Mouse (Mus musculus) heart, adult 18-20 months (tissue): ENCODE measurements at regions not wholly inside any gene's neighbourhood (a gene's known extent, or its start where the extent isn't known, plus 50 kb on each side); places are given as distances from the start of the nearest gene placed in this dataset.

Source experiments
- DNase-seq, 2 experiments: peaks; one replicate each; pipeline ENCODE4 v3.0.0; 2021 to 2022; ENCODE audit warnings: mixed read lengths in 1 of 2

- peak in 1 of 2 experiments; percentile 44 for DNase-seq
Measured at GRCm38 (mm10) chr8:56682564-56682963, 131.7 kb downstream of the Fbxo8 start.

DNA sequence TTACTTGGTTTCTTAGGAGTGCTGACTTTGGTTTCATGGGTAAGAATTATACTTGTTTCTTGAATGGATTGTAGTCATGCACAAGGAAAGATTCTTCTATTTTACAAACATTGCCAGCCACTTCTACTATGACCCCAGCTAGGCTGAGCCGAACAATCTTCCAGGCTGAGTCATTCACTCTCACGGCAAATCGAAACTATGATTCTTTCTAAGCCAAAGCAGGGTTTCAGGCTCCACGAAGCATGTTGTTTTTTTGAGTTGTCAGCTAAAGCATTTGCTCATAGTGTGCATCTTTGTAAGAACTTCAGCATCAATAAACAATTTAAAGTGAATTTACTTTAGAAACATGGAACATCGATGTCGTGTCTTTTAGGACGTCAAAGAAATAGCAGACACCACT lies 133.5 kb downstream of the Fbxo8 start:
- peak; percentile 2 to 7 for DNase-seq

DNA sequence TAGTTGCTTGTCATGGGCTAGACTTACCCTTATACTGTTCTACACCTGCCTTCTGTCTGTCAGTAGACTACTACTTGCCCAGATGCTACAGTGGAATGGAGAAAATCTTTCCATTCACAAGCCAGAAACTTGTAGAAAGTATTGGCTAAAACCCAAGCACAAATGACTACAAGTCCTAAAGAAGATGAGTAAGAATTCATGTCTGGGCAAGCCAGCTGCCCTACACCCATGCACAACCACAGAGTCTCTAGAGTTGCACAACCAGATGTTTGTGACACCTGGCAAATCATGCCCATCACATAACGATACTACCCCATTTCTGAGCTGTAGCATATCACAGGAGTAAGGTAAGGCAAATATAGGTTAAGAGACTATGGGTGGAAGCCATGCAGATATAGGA lies 144.5 kb downstream of the Fbxo8 start:
- DNase-seq = no peak

GRCm38 (mm10) chr8:56700580-56701145 lies 149.8 kb downstream of the Fbxo8 start:
- no peak for DNase-seq

- no peak for DNase-seq
Measured at GRCm38 (mm10) chr8:56706377-56706776, 155.5 kb downstream of the Fbxo8 start.

GRCm38 (mm10) chr8:56706941-56707706 lies 156.2 kb downstream of the Fbxo8 start:
- DNase-seq = no peak

DNA sequence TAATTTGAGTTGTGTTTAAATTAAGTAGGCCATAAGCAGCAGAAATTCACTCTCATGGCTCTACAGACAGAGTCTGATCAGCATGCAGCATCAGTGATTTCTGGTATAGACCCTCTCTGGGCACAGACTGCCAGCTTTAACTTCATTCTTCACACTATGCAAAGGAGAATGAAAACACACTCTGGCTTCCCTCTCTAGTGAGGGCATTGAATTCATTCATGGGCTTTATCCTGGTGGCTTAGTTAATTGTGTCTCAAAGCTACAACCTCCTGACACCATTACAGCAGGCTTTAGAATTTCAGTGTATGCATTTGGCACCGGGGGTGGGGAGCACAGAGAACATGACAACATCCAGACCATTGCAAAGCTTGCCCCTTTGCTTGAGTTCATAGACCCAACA lies 169.1 kb downstream of the Fbxo8 start:
- no peak for DNase-seq

DNA sequence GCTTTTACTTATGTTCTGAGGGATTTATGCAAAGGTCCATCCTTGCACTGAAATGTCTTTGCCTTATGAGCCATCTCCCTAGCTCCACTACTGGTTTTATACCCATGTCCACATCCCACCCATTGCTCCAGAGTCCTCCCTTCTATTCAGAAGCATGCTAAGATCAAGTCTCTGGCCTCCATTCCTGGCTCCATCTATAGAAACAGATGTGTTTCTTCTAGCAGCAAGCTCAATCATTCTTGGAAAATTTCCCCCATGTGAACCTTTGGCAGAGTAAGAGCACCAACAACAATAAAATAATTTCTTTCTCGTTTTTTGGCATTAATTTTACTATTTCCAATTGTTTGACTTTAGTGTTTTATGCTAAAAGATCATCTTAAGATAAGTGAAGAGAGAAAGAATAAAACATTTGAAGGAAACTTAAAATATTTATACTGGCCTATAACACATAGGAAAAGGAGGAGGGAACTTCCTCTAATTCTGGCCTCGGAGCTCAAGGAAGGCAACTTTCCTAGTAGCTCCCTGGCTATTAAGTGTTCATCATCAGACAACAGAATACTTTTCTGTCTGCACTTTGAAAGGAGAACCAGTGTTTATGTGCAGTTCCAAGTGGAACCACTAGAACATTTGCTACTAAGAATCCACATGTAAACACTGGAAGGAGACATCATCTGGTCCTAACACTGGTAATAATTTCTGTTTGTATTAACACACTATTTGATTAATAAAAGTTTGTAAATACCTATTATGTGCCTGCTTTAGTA lies 171.8 kb downstream of the Fbxo8 start:
- DNase-seq = no peak

- no peak for DNase-seq
Measured at GRCm38 (mm10) chr8:56724607-56725006, 173.7 kb downstream of the Fbxo8 start.

DNA sequence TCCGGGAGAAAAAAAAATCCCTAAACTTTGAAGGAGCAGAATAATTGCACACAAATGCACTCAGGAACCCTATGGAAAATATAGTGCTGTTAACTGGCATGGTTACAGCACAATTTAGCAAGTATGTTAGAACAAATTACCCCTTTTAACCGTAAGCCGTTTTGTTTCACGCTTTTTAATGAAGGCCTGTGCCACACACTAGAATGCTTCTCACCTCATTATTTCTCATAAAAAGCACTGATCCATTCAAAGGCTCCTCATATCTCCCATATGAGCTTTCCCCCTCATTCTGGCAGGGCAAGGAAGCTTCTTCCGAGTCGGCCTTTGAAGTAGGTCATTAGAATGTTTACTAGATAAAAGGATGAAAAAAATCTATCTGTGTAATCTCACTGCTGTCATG lies 182.4 kb downstream of the Fbxo8 start:
- DNase-seq = no peak

GRCm38 (mm10) chr8:56735021-56735420 lies 184.1 kb downstream of the Fbxo8 start:
- DNase-seq = no peak

DNA sequence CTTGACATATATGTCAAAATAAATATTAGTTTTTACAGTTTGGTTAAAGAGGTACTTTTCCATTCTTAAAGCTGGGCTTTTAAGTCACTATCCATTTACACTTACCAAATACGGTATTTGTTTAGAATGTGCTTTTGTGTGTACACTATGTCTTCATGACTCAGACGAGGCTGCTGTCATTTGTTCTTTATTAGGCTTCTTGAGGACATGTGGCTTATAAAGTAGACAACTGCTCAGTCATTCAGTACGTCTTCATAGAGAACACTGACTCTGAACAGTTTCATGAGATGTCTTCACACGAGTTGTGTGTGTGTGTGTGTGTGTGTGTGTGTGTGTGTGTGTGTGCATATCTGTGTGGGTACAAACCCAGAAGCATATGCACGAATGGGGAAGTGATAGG lies 216.1 kb downstream of the Fbxo8 start:
- DNase-seq = no peak

GRCm38 (mm10) chr8:56784441-56784840 lies 233.6 kb downstream of the Fbxo8 start:
- no peak for DNase-seq

DNA sequence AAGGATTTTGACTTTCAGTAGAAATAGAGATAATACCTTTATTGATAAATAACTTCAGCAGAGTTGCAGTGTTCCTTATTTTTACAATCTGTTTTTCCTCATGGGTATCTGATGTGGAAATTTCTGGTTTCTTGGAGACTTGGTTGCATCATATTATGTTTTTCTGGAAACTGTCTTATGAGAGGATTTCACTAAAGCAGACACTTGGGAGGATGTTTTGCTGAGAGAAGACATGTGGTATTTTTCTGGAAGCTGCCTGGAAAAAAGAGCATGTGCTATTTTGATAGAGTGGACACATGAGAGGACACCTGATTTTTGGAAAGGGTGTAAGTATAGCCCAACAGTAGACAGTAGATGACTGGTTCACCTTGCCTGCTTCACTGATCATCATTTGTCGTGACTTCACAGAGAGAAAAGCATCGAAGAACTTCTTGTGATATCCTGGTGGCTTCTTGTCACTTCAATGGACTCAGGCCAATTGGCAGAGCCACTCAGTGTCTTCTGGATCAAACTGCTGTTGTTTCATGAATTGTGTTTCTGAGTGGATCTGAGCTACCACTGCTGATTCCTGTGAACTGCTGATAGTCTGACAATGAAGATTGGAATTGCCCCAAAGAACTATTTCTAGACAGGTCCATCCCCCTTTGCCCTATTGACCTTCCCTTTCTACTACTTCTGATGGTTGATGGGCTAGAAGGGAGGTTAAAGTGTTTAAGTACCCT lies 238.8 kb downstream of the Fbxo8 start:
- DNase-seq = peak; percentile 6 to 25

DNA sequence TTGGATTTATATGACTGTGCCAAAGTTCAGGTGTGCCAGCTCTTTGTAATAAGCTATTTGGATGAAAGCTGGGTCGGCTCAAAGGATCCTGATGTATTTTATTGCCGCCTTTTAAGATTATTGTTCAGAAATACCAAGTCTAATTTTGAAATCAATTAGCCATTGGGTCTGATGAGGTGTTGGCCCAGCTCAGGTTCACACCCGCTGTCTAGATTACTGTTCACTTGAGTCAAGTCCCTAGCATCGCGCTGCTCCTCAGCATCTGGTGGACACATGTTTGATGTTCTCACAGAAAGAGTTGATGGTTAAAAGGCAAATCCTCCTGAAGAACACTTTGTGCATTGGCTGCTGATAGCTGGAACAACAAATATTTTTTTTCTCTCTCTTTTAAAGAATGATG lies 281.8 kb downstream of the Fbxo8 start:
- no peak for DNase-seq

DNA sequence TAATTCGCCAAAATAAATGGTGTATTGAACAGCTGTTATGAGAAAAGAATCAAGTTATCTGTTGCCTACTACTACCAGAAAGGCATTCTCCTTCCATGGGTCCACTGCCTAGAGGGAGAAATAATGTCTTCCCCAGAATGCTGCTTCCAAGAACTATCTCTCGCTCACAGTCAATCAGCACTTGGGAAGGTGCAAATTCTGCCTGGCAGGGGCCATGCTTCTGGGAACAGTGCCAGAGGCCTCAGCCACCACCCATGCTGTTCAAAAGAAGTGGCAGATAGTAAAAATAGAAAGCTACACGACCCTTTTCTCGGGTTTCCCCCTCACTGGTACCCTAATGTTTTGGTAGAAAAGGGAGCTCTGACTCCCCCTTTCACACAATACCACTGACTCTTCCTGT lies 282.2 kb downstream of the Fbxo8 start:
- DNase-seq = peak; percentile 7 to 24

DNA sequence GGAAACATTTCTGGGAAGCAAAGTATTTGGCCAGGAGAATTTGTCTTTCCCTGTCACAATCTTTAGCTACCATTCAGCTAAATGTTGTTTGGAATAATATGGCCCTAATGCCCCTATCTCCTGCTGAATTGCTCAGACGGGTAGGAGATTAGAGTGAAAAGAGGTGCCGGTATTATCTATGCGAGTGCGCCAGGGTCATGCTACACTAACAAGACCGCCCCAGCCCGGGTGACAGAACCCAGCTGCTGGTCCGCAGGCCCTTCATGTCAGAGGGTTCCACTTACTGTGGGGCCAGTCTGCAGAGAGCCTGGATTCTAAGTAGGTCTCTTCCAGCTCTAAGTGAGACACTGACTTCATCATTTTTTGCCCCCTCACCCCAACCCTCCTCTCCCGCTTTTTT lies 332.6 kb downstream of the Fbxo8 start:
- DNase-seq = peak; percentile 22 to 27

DNA sequence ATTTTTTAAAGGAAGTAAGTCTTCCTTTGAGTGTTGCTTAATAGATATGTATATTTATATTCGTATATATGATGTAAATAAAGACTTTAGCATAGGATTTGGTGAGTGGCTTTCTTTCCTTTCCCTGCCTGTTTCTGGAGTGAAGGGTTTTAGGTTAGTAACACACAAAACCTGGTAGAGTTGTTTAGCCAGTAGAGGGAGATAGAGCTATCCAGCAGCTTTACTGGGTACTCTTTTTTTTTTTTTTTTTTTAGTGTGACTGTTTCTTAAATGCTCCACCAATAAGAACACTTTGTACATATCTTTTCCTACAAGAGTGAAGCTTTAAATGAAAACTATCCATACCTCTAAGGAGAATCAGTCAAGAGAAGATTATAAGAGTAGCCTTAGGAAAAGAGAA lies 333.3 kb downstream of the Fbxo8 start:
- DNase-seq = peak; percentile 19 to 47

GRCm38 (mm10) chr8:56893638-56894037 lies 342.7 kb downstream of the Fbxo8 start:
- no peak for DNase-seq

DNA sequence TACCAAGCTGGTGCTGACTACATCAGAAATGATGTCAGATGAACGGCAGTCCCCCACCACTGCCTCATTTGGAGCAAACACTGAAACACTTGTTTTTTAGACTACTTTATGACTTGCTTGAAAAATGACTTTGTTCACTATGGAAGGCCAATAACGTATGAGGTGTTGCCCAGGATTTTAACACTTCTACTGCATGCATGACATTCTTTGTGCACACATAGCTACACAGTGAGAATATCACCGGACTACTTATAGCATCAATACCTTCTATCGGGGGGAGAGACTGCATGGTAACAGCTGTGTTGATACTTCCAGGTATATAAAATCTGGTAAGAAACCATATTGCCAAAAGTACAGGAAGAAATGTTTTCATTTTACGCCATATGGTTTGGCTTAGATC lies 364.5 kb downstream of the Fbxo8 start:
- no peak for DNase-seq

DNA sequence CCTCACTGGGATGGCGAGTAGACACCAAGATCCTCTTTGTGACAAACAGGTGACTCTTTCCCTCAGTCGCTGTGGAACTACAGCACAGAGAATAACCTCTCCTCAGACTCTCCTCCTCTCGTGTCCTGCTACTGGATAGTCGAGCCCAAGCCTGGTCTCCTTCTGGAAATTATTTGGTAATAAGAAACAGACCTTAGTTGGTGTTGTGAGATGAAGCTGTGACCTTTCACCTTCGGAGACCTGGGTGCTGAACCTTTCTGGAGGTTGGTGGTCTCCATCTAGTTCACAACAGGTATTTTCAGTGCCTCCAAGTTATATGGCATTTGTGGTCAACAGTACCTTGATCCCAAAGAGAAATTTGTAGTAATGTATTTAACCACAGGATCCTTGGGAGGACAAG lies 365.1 kb downstream of the Fbxo8 start:
- DNase-seq = no peak

GRCm38 (mm10) chr8:56924724-56925123 lies 373.8 kb downstream of the Fbxo8 start:
- DNase-seq = no peak

- DNase-seq = no peak
Measured at GRCm38 (mm10) chr8:56927166-56927565, 376.3 kb downstream of the Fbxo8 start.
